Mouse (Mus musculus) ES-Bruce4 (cell line): ENCODE measurements around the gene Zbtb25. TPM values are rescaled to one million over a fixed set of nuclear protein-coding genes. Genes with fewer than 3 reads are reported as not detected.

ENCODE experiments used
- H3K27ac ChIP-seq: 2 replicates; pipeline ENCODE4 v1.5.1; 2012; ENCODE audit warnings: low read length, inconsistent platforms; ENCODE audit not compliant: insufficient read depth
- H3K27me3 ChIP-seq: 2 replicates; pipeline ENCODE4 v1.6.1; 2012; ENCODE audit warnings: mild to moderate bottlenecking, low read length, inconsistent platforms; ENCODE audit not compliant: control insufficient read depth, poor library complexity, insufficient read depth, severe bottlenecking
- H3K36me3 ChIP-seq: 2 replicates; pipeline ENCODE4 v1.6.1; 2012; ENCODE audit warnings: inconsistent platforms, mild to moderate bottlenecking, low read length, moderate library complexity; ENCODE audit not compliant: control insufficient read depth, poor library complexity, insufficient read depth, severe bottlenecking
- H3K4me1 ChIP-seq: one replicate; pipeline ENCODE4 v1.8.1; 2011; ENCODE audit warnings: low read length; ENCODE audit not compliant: control insufficient read depth, insufficient read depth
- H3K4me3 ChIP-seq: 2 replicates; pipeline ENCODE4 v1.5.1; 2011; ENCODE audit warnings: low read depth, mild to moderate bottlenecking, low read length
- H3K9ac ChIP-seq: 2 replicates; pipeline ENCODE4 v1.6.1; 2012; ENCODE audit warnings: low read depth, mild to moderate bottlenecking, inconsistent platforms; ENCODE audit not compliant: poor library complexity, severe bottlenecking
- H3K9me3 ChIP-seq: replicated peaks from 2 replicates; pipeline ENCODE4 v1.6.1; 2012; ENCODE audit warnings: mild to moderate bottlenecking, low read length, inconsistent platforms; ENCODE audit not compliant: control insufficient read depth, poor library complexity, insufficient read depth, severe bottlenecking
- CTCF ChIP-seq: IDR thresholded peaks from one replicate; pipeline ENCODE4 v1.8.1; 2011; ENCODE audit warnings: low read depth, low read length
- EP300 ChIP-seq: IDR thresholded peaks from 2 replicates; pipeline ENCODE4 v1.6.1; 2011; ENCODE audit warnings: low read depth, low read length; ENCODE audit not compliant: insufficient read depth
- POLR2A ChIP-seq: IDR thresholded peaks from one replicate; pipeline ENCODE4 v1.8.1; 2011; ENCODE audit warnings: low read length; ENCODE audit not compliant: insufficient read depth
- polyA plus RNA-seq: library from polyadenylated mRNA; stranded (reverse); fragments of >200 nt; gene quantifications from 2 replicates; pipeline ENCODE4 v1.2.4, GENCODE M21; 2011; ENCODE audit warnings: low read depth; ENCODE audit not compliant: missing spikeins, insufficient read depth, insufficient read length

Gene Zbtb25
- polyA plus RNA-seq, 1 experiment, result 30.8 TPM

GRCm38 (mm10) chr12:76405971-76406370 lies 36.6 kb upstream of the Zbtb25 start:
- Histone ChIP-seq H3K36me3 (no peaks in the 10 kb centered on the region), H3K4me1 (no peaks in the 10 kb centered on the region), H3K9ac (no peak overlapping the region), H3K27ac (no peak overlapping the region), H3K27me3 (no peaks in the 10 kb centered on the region), H3K9me3 (no peaks in the 10 kb centered on the region), H3K4me3 (peak overlapping the region; percentile 86)
- TF ChIP-seq POLR2A, result no peak
- no peak for TF ChIP-seq EP300
- no peak for TF ChIP-seq CTCF

- H3K27me3 ChIP-seq, result no peaks in the 10 kb centered on the region
- no peak overlapping the region for H3K27ac ChIP-seq
These were observed 36.0 kb upstream of the Zbtb25 start for GRCm38 (mm10) chr12:76405183-76405970.

GRCm38 (mm10) chr12:76404836-76405182 lies 35.4 kb upstream of the Zbtb25 start:
- Histone ChIP-seq H3K27ac (no peak overlapping the region), H3K9ac (peak overlapping the region; percentile 47; the same call in 1 of the 2 replicates), H3K9me3 (no peaks in the 10 kb centered on the region), H3K4me1 (no peaks in the 10 kb centered on the region), H3K27me3 (no peaks in the 10 kb centered on the region), H3K4me3 (peak overlapping the region; percentile 86), H3K36me3 (no peaks in the 10 kb centered on the region)
- TF ChIP-seq POLR2A (no peak), CTCF (no peak), EP300 (no peak)

More at GRCm38 (mm10) chr12:76405183-76405970, 36.0 kb upstream of the Zbtb25 start:
- no peaks in the 10 kb centered on the region for H3K36me3 ChIP-seq
- H3K9me3 ChIP-seq, result no peaks in the 10 kb centered on the region
- TF ChIP-seq CTCF (no peak), EP300 (no peak), POLR2A (no peak)
- no peaks in the 10 kb centered on the region for H3K4me1 ChIP-seq
- peak overlapping the region; percentile 86 for H3K4me3 ChIP-seq
- H3K9ac ChIP-seq, result no peak overlapping the region

- Histone ChIP-seq H3K4me1 (no peaks in the 10 kb centered on the region), H3K9ac (peak within 1 kb of the TSS; percentile 58), H3K27me3 (no peaks in the 10 kb centered on the region), H3K36me3 (no peaks in the 10 kb centered on the region), H3K27ac (no peak within 1 kb of the TSS), H3K4me3 (peak within 1 kb of the TSS; percentile 86), H3K9me3 (no peaks in the 10 kb centered on the region)
- peak; percentile 92 for TF ChIP-seq POLR2A
- TF ChIP-seq EP300, result no peak
These were observed 34.6 kb upstream of the Zbtb25 start, which contains the start of gene Hspa2 for GRCm38 (mm10) chr12:76403886-76404537. Gene Hspa2 (plus strand): TSS chr12:76404176.

- peak overlapping the region; percentile 58 for H3K9ac ChIP-seq
- no peak overlapping the region for H3K27ac ChIP-seq
- no peak for TF ChIP-seq POLR2A
- TF ChIP-seq EP300, result 0 out of 2 replicates have a peak, but pooled peaks have one; percentile 13
- H3K9me3 ChIP-seq, result no peaks in the 10 kb centered on the region
- no peaks in the 10 kb centered on the region for H3K4me1 ChIP-seq
- H3K4me3 ChIP-seq, result peak overlapping the region; percentile 78
- H3K36me3 ChIP-seq, result no peaks in the 10 kb centered on the region
- no peaks in the 10 kb centered on the region for H3K27me3 ChIP-seq
These were observed 33.8 kb upstream of the Zbtb25 start for GRCm38 (mm10) chr12:76402991-76403885.
